Mouse (Mus musculus): Measurements from ENCODE around the gene Pld2. TPM values are rescaled to one million over a fixed set of nuclear protein-coding genes. Genes with fewer than 3 reads are reported as not detected.
A peak's percentile ranks its signal among the peaks of the same experiment; 100 is the strongest.

The Pld2 gene
- total RNA-seq, 2 experiments from 2014 or later: 17.4 to 17.7 TPM

- DNase-seq: no peak
Measured at GRCm38 (mm10) chr11:70578962-70579361, 39.1 kb downstream of the Pld2 start.

- DNase-seq: no peak
Measured at GRCm38 (mm10) chr11:70579710-70580357, 40.0 kb downstream of the Pld2 start.

GRCm38 (mm10) chr11:70580358-70580720 lies 40.5 kb downstream of the Pld2 start:
- no peak for DNase-seq

GRCm38 (mm10) chr11:70580921-70581320 lies 41.1 kb downstream of the Pld2 start:
- no peak for DNase-seq

- DNase-seq: no peak
Measured at GRCm38 (mm10) chr11:70582196-70582595, 42.3 kb downstream of the Pld2 start.

- DNase-seq: no peak
Measured at GRCm38 (mm10) chr11:70583022-70583714, 43.3 kb downstream of the Pld2 start.

GRCm38 (mm10) chr11:70583775-70584174 lies 43.9 kb downstream of the Pld2 start:
- DNase-seq: no peak

GRCm38 (mm10) chr11:70585457-70585856 lies 45.6 kb downstream of the Pld2 start:
- DNase-seq: peak; percentile 60

GRCm38 (mm10) chr11:70586261-70586660 lies 46.4 kb downstream of the Pld2 start:
- no peak for DNase-seq

GRCm38 (mm10) chr11:70586954-70587353 lies 47.1 kb downstream of the Pld2 start:
- no peak for DNase-seq

GRCm38 (mm10) chr11:70591733-70592132 lies 51.9 kb downstream of the Pld2 start:
- DNase-seq: no peak

GRCm38 (mm10) chr11:70594253-70594989 lies 54.6 kb downstream of the Pld2 start:
- DNase-seq: no peak

- DNase-seq: no peak
Measured at GRCm38 (mm10) chr11:70595638-70596037, 55.8 kb downstream of the Pld2 start.

- no peak for DNase-seq
Measured at GRCm38 (mm10) chr11:70596094-70596493, 56.2 kb downstream of the Pld2 start.

GRCm38 (mm10) chr11:70597301-70597700 lies 57.4 kb downstream of the Pld2 start:
- no peak for DNase-seq

- no peak for DNase-seq
Measured at GRCm38 (mm10) chr11:70598451-70598953, 58.6 kb downstream of the Pld2 start.

GRCm38 (mm10) chr11:70605024-70605566 lies 65.2 kb downstream of the Pld2 start:
- peak; percentile 42 for DNase-seq

- DNase-seq: no peak
Measured at GRCm38 (mm10) chr11:70606717-70607116, 66.9 kb downstream of the Pld2 start.

GRCm38 (mm10) chr11:70607611-70608010 lies 67.7 kb downstream of the Pld2 start:
- DNase-seq: no peak
